Mouse (Mus musculus): ENCODE data around the gene Rnf214. TPM values are rescaled to one million over a fixed set of nuclear protein-coding genes. Genes with fewer than 3 reads are reported as not detected.

Gene Rnf214
- polyA plus RNA-seq, 1 experiment from 2014 or later = 42.9 TPM

DNA sequence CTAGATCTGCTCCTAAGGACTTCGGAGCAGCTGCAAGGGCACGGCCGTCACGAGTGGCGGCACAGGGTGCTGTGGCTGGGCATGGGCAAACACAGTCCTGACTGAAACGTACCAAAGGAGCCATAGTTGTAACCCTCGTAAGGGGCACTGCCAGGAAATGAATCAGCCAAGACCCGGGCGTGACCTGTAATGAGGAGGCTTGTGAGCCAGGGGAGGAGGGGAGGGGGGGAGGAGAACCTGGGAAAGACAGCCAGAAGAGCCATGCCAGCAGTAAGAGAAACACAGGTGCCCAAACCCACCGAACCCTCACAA lies 40.1 kb upstream of the Rnf214 start:
- no peak overlapping the region for H3K4me2 ChIP-seq (ENCODE audit: low read length)
- no peaks in the 10 kb centered on the region for H3K27me3 ChIP-seq (ENCODE audit: control insufficient read depth, insufficient read depth, low read length)
- WGBS = 87% methylated on average over 10 of the region's 10 CpGs

DNA sequence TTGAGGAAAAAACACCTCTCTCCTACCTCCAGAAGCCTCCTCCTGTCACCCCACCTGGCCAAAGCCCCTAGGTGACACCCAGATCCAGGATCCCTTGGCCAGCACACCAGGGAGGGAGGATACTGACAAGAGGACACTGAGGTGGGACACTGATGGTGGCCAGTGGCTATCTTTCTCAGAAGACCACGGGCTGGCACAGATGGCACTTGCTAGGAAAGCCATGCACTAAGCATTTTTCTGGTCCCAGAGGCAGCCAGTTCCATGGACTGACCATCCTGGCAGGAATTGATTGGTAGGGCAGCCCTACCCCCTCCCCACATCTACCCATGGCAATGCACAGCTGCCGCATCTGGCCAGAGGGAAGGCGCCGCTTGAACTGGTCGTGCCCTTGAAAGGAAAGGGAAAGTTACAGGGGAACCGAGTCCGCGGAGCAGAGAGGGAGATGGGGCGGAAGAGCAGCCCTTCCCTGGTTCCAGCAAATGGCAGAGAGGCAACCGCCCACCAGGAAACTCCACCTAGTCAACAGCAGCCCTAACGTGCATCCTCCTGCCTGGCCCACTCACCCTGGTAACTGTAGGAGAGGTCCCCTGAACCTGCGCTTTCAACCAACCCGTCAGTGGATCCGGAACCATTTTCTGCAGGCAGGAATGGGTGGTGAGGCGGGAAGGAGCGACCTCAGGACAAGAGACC lies 39.6 kb upstream of the Rnf214 start:
- Histone ChIP-seq H3K36me3 (ENCODE audit: control insufficient read depth, insufficient read depth, low read length) (peaks cover 100% of the 10 kb centered on the region), H3K9ac (ENCODE audit: low read length) (no peak overlapping the region), H3K9me3 (ENCODE audit: control insufficient read depth, low read length) (no peaks in the 10 kb centered on the region), H3K27ac (replicated peaks in 1 of 2; ENCODE audit: control insufficient read depth in 1 of 2, insufficient read depth in 1 of 2, low read depth in 2 of 2, low read length in 2 of 2) (no peak overlapping the region), H3K4me1 (ENCODE audit: control insufficient read depth in 2 of 2, insufficient read depth in 2 of 2, low read length in 2 of 2) (no peaks in the 10 kb centered on the region), H3K4me3 (ENCODE audit: control insufficient read depth in 1 of 2, insufficient read depth in 1 of 2, low read depth in 1 of 2, low read length in 2 of 2) (no peak overlapping the region), H3K27me3 (ENCODE audit: control insufficient read depth, insufficient read depth, low read length) (no peaks in the 10 kb centered on the region), H3K4me2 (ENCODE audit: low read length) (no peak overlapping the region)
- no peak for ATAC-seq (ENCODE audit: insufficient number of reproducible peaks, insufficient read depth, low FRiP score, low read depth)
- WGBS = 80% methylated on average over 16 of the region's 16 CpGs

More for the DNA sequence above, 40.1 kb upstream of the Rnf214 start:
- no peaks in the 10 kb centered on the region for H3K4me1 ChIP-seq (ENCODE audit: control insufficient read depth in 2 of 2, insufficient read depth in 2 of 2, low read length in 2 of 2)
- no peaks in the 10 kb centered on the region for H3K9me3 ChIP-seq (ENCODE audit: control insufficient read depth, low read length)
- ATAC-seq (ENCODE audit: insufficient number of reproducible peaks, insufficient read depth, low FRiP score, low read depth) = no peak
- peaks cover 100% of the 10 kb centered on the region for H3K36me3 ChIP-seq (ENCODE audit: control insufficient read depth, insufficient read depth, low read length)
- no peak overlapping the region for H3K27ac ChIP-seq (replicated peaks in 1 of 2; ENCODE audit: control insufficient read depth in 1 of 2, insufficient read depth in 1 of 2, low read depth in 2 of 2, low read length in 2 of 2)
- H3K9ac ChIP-seq (ENCODE audit: low read length) = no peak overlapping the region
- no peak overlapping the region for H3K4me3 ChIP-seq (ENCODE audit: control insufficient read depth in 1 of 2, insufficient read depth in 1 of 2, low read depth in 1 of 2, low read length in 2 of 2)

GRCm38 (mm10) chr9:45945721-45946120 lies 39.0 kb upstream of the Rnf214 start:
- Histone ChIP-seq H3K4me3 (ENCODE audit: control insufficient read depth in 1 of 2, insufficient read depth in 1 of 2, low read depth in 1 of 2, low read length in 2 of 2) (no peak overlapping the region), H3K4me1 (ENCODE audit: control insufficient read depth in 2 of 2, insufficient read depth in 2 of 2, low read length in 2 of 2) (no peaks in the 10 kb centered on the region), H3K4me2 (ENCODE audit: low read length) (no peak overlapping the region), H3K9ac (ENCODE audit: low read length) (no peak overlapping the region), H3K9me3 (ENCODE audit: control insufficient read depth, low read length) (no peaks in the 10 kb centered on the region), H3K27ac (replicated peaks in 1 of 2; ENCODE audit: control insufficient read depth in 1 of 2, insufficient read depth in 1 of 2, low read depth in 2 of 2, low read length in 2 of 2) (no peak overlapping the region), H3K36me3 (ENCODE audit: control insufficient read depth, insufficient read depth, low read length) (peaks cover 100% of the 10 kb centered on the region), H3K27me3 (ENCODE audit: control insufficient read depth, insufficient read depth, low read length) (no peaks in the 10 kb centered on the region)
- ATAC-seq (ENCODE audit: insufficient number of reproducible peaks, insufficient read depth, low FRiP score, low read depth) = no peak
- 87% methylated on average over 13 of the region's 13 CpGs for WGBS

GRCm38 (mm10) chr9:45944506-45945400 lies 38.0 kb upstream of the Rnf214 start:
- no peak overlapping the region for H3K9ac ChIP-seq (ENCODE audit: low read length)
- H3K27ac ChIP-seq (replicated peaks in 1 of 2; ENCODE audit: control insufficient read depth in 1 of 2, insufficient read depth in 1 of 2, low read depth in 2 of 2, low read length in 2 of 2) = no peak overlapping the region
- no peak for ATAC-seq (ENCODE audit: insufficient number of reproducible peaks, insufficient read depth, low FRiP score, low read depth)
- no peak overlapping the region for H3K4me2 ChIP-seq (ENCODE audit: low read length)
- H3K36me3 ChIP-seq (ENCODE audit: control insufficient read depth, insufficient read depth, low read length) = peaks cover 96% of the 10 kb centered on the region
- no peaks in the 10 kb centered on the region for H3K9me3 ChIP-seq (ENCODE audit: control insufficient read depth, low read length)
- no peak overlapping the region for H3K4me3 ChIP-seq (ENCODE audit: control insufficient read depth in 1 of 2, insufficient read depth in 1 of 2, low read depth in 1 of 2, low read length in 2 of 2)
- WGBS = 81% methylated on average over 13 of the region's 13 CpGs
- H3K27me3 ChIP-seq (ENCODE audit: control insufficient read depth, insufficient read depth, low read length) = no peaks in the 10 kb centered on the region
- no peaks in the 10 kb centered on the region for H3K4me1 ChIP-seq (ENCODE audit: control insufficient read depth in 2 of 2, insufficient read depth in 2 of 2, low read length in 2 of 2)

GRCm38 (mm10) chr9:45943628-45944505 lies 37.2 kb upstream of the Rnf214 start:
- H3K27ac ChIP-seq (replicated peaks in 1 of 2; ENCODE audit: control insufficient read depth in 1 of 2, insufficient read depth in 1 of 2, low read depth in 2 of 2, low read length in 2 of 2) = no peak overlapping the region
- ATAC-seq (ENCODE audit: insufficient number of reproducible peaks, insufficient read depth, low FRiP score, low read depth) = no peak
- no peak overlapping the region for H3K9ac ChIP-seq (ENCODE audit: low read length)
- H3K27me3 ChIP-seq (ENCODE audit: control insufficient read depth, insufficient read depth, low read length) = no peaks in the 10 kb centered on the region
- 88% methylated on average over 8 of the region's 8 CpGs for WGBS
- H3K4me3 ChIP-seq (ENCODE audit: control insufficient read depth in 1 of 2, insufficient read depth in 1 of 2, low read depth in 1 of 2, low read length in 2 of 2) = no peak overlapping the region
- H3K4me1 ChIP-seq (ENCODE audit: control insufficient read depth in 2 of 2, insufficient read depth in 2 of 2, low read length in 2 of 2) = no peaks in the 10 kb centered on the region
- H3K9me3 ChIP-seq (ENCODE audit: control insufficient read depth, low read length) = no peaks in the 10 kb centered on the region
- peaks cover 96% of the 10 kb centered on the region for H3K36me3 ChIP-seq (ENCODE audit: control insufficient read depth, insufficient read depth, low read length)
- H3K4me2 ChIP-seq (ENCODE audit: low read length) = no peak overlapping the region

DNA sequence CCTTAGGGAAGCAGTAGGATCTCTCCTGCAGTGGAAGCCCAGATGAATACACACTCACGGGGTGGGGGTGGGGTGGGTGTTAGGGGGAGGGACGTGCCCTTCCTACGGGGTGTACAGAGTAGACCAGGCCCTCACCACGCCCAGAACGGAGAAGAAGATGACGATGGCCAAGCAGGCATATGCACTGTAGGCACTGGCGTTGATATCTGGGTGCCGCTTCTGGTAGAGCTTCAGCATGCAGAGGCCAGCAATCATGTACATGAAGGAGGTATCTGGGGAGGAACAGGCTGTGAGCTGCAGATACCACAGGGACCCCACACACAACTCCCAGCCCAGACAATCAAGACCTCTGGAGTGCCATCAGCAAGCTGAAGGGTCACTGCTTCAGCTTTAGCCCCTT lies 36.2 kb upstream of the Rnf214 start:
- Histone ChIP-seq H3K4me3 (ENCODE audit: control insufficient read depth in 1 of 2, insufficient read depth in 1 of 2, low read depth in 1 of 2, low read length in 2 of 2) (no peak overlapping the region), H3K36me3 (ENCODE audit: control insufficient read depth, insufficient read depth, low read length) (peaks cover 96% of the 10 kb centered on the region), H3K9me3 (ENCODE audit: control insufficient read depth, low read length) (no peaks in the 10 kb centered on the region), H3K27ac (replicated peaks in 1 of 2; ENCODE audit: control insufficient read depth in 1 of 2, insufficient read depth in 1 of 2, low read depth in 2 of 2, low read length in 2 of 2) (no peak overlapping the region), H3K27me3 (ENCODE audit: control insufficient read depth, insufficient read depth, low read length) (no peaks in the 10 kb centered on the region), H3K4me2 (ENCODE audit: low read length) (no peak overlapping the region), H3K4me1 (ENCODE audit: control insufficient read depth in 2 of 2, insufficient read depth in 2 of 2, low read length in 2 of 2) (no peaks in the 10 kb centered on the region), H3K9ac (ENCODE audit: low read length) (no peak overlapping the region)
- no peak for ATAC-seq (ENCODE audit: insufficient number of reproducible peaks, insufficient read depth, low FRiP score, low read depth)
- WGBS = 77% methylated on average over 8 of the region's 8 CpGs

DNA sequence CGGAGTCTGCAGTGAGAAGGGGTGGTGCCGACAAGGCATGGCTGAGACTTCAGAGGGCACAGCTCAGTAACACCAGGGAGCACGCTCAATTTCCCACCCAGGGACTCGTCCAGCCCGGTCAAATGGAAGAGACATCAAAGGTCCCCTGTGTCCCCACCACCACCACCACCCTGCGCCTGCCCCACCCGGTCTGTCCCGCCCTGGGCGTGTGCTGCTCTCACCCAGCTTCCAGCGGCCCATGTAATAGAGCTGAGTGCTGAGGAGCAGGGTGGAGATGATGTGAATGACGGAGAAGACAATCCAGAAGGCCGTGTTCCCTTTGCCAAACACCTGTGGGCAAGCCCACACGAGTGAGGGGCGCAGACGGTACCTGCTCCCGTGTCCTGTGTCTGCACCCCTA lies 35.8 kb upstream of the Rnf214 start:
- H3K4me1 ChIP-seq (ENCODE audit: control insufficient read depth in 2 of 2, insufficient read depth in 2 of 2, low read length in 2 of 2) = no peaks in the 10 kb centered on the region
- no peak overlapping the region for H3K9ac ChIP-seq (ENCODE audit: low read length)
- no peaks in the 10 kb centered on the region for H3K9me3 ChIP-seq (ENCODE audit: control insufficient read depth, low read length)
- no peak overlapping the region for H3K27ac ChIP-seq (replicated peaks in 1 of 2; ENCODE audit: control insufficient read depth in 1 of 2, insufficient read depth in 1 of 2, low read depth in 2 of 2, low read length in 2 of 2)
- H3K4me2 ChIP-seq (ENCODE audit: low read length) = no peak overlapping the region
- peaks cover 92% of the 10 kb centered on the region for H3K36me3 ChIP-seq (ENCODE audit: control insufficient read depth, insufficient read depth, low read length)
- H3K27me3 ChIP-seq (ENCODE audit: control insufficient read depth, insufficient read depth, low read length) = no peaks in the 10 kb centered on the region
- no peak for ATAC-seq (ENCODE audit: insufficient number of reproducible peaks, insufficient read depth, low FRiP score, low read depth)
- WGBS = 88% methylated on average over 16 of the region's 16 CpGs
- no peak overlapping the region for H3K4me3 ChIP-seq (ENCODE audit: control insufficient read depth in 1 of 2, insufficient read depth in 1 of 2, low read depth in 1 of 2, low read length in 2 of 2)

Measured in heart, embryonic 14.5 days (tissue).